Mouse (Mus musculus) spleen, adult 12 weeks (tissue): Measurements from ENCODE around the gene Rdh9.

Experiments
- DNase-seq: peaks from one replicate; pipeline ENCODE4 v3.0.0; 2022; ENCODE audit warnings: low spot score

Rdh9 gene

DNA sequence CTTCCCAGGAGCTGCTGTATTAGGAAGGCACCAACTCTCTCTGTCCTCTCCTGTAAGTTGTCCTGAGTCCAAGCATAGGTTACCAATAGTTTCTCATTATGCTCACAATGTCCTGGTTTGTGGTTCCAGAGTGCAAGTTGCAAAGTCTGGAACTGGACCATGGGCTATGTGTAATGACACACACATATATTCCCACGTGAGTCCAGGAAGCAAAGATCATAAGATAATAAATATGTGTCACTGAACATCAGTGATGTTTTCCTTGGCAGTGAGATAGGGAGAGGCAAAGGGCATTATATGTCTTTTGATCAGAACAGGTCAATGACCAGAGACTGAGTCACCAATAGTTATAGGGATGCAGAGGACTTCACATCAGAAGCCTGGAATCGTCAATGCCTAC, at the start of gene Rdh9:
Gene Rdh9, plus strand, starts transcription at position 376 of the 400 bp plus-strand sequence.
- no peak for DNase-seq

DNA sequence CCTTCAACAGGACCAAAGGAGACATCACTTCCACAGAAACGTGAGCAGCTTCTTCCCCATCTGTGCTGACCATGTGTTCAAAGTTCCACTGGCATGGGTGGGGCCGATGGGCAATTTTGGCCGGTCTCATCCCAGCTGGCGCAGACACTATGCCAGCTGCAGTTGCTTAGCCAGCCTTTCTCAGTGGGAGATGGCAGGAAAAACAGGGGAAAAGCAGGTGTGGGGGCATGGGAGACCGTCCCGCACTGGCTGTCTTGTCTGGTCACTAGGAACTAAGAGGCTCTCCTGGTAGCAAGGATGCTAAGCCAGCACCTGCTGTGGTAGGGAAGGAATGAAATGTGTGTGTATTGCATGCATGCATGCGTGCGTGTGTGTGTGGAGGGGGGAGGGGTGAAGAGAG, 47.7 kb upstream of the Rdh9 start:
- DNase-seq, result no peak

DNA sequence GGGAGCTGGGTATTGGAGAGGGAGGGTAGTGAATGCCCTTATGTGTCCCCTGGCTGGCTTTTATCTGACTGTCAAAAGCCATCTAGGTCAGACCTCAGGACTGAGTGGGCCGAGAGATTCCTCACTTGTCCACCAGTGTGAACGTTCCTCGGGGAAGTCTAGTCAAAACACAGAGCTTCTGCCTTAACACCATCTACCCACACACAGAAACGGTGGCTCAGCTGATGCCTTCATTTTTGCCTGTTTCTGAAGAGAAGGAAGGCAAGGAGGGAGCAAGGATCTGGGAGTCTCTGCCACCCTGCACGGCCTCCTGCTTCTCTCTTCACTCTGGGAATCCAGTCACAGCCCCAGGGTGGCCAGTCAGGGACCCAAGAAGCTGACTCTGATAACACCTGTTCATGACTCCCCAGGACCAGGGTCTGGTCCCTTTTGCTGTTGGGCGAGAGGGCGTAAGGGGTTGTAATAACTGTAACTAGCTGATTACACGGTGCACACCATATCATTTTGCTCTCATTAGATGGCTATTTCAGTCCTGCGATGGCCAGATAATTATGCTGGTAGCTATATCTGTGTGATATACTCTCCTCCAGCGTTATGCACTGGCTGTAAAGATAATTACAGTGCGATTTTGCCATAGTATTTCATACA, 45.8 kb upstream of the Rdh9 start:
- DNase-seq, result no peak

DNA sequence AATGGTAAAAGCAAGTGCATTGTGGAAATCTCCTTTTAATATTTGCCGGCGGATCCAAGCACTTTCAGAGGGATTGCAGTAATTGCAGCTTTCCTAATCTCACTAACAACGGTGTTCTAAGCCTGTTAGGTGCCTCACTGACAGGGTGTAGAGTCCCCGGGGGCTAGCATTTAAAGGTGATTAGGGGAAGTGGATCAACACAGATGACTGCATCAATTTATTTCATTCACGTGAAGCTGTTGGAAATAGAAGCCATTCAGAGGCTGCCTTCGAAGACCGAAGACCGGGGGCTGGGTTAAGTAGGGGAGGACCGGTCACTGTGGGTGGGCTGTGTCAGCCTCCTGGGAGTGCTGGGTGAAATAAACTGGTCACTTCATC, 45.3 kb upstream of the Rdh9 start:
- DNase-seq, result no peak

DNA sequence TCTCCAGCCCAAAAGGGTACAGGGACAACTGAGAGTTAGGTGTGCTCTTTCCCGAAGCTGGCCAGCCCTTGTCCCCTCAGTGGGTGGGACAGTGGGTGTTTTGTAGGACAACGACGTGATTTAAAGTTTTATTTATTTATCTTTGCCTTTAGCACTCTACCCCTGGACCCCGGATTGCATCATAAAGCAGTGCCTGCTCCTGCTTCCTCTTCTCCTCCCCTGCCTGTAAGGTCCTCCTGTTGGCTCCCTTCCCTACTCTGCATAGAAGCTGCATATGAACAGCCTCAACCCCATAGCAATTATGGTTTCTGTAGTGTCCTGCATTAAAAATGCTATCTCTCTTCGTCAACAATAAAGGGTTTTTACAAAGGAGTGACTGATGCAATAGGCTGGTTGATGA, 44.8 kb upstream of the Rdh9 start:
- DNase-seq, result no peak

DNA sequence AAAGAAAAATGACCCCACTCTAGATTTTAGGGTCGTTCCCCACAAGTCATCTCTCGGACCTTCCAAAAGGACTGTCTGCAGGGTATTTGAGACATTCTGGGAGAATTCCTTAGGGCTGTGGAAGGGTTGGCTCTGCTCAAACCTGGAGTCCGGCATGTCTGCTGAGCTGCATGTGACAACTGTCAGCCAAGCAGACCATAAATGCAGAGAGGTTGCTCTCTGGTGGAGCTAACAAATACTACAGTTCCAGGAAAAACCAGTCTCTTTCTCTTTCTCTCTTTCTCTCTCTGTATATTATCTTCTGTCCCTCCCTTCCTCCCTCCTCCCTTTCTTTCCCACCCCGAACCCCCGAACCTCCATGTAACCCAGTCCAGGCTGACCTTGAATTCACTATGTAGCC, 41.8 kb upstream of the Rdh9 start:
- DNase-seq, result no peak

DNA sequence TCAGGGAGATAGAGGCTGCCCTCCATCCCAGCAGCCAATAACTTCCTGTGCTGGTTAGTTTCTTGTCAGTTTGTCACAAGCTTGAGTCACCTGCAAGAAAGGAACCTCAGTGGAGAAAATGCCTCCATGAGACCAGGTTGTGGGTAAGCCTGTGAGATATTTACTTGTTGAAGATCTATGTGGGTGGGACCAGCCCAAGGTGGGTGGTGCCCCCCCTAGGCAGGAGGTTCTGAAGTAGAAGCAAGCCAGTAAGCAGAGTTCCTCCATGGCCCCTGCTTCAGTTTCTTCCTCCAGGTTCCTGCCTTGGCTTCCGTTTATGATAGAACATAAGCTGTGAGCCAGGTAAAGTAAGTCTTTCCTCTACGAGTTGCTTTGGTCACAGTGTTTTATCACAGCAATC, 39.9 kb upstream of the Rdh9 start:
- no peak for DNase-seq

DNA sequence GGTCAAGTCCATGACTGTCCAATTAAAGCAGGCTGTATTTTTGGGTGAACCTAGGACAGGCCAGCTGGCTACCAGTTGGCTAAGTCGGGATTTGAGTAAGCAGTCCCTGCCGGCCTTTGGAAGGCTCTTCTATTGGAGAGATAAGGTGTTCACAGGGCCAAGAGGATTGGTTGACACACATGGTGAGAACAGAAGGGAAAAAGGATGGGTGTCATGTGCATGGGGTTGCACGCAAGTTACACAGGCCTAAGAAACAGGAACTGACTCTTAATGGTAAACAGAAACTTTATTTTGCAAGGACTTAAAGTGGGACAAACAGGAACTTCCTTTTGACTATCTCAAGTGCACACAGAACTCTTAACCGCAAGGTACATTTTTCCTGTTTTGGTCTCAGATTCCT, 39.3 kb upstream of the Rdh9 start:
- DNase-seq, result no peak

GRCm38 (mm10) chr10:127737552-127737951, 38.6 kb upstream of the Rdh9 start:
- DNase-seq, result no peak

GRCm38 (mm10) chr10:127738151-127738882, 37.9 kb upstream of the Rdh9 start:
- DNase-seq, result peak; percentile 27

GRCm38 (mm10) chr10:127739083-127739660, 37.0 kb upstream of the Rdh9 start, which contains the start of gene Zbtb39:
Zbtb39 (plus strand) TSS chr10:127739538.
- peak; percentile 68 for DNase-seq

- DNase-seq, result peak; percentile 21
Measured at GRCm38 (mm10) chr10:127739661-127740161, 36.5 kb upstream of the Rdh9 start.

DNA sequence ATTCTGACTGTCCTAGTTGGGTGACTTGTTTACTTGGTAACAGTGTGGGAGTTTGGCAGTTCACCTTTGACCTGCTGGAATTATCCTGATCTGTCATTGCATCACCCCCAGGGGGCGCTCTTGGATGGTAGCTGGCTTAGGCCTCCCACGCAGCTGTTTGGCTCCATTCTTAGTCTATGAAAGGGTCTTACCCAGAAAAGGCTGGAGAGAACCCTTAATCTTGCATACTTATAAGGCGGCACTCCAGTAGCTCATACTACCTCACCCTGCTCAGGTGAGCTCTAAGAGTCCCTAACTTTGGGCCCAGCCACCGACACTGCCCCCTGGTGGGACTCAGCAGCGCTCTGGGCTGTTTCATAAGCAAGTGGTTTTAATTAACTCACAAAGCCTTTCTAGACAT, 31.5 kb upstream of the Rdh9 start:
- DNase-seq, result peak; percentile 32

GRCm38 (mm10) chr10:127745886-127746285, 30.3 kb upstream of the Rdh9 start:
- DNase-seq, result no peak

GRCm38 (mm10) chr10:127747254-127747653, 28.9 kb upstream of the Rdh9 start:
- no peak for DNase-seq

DNA sequence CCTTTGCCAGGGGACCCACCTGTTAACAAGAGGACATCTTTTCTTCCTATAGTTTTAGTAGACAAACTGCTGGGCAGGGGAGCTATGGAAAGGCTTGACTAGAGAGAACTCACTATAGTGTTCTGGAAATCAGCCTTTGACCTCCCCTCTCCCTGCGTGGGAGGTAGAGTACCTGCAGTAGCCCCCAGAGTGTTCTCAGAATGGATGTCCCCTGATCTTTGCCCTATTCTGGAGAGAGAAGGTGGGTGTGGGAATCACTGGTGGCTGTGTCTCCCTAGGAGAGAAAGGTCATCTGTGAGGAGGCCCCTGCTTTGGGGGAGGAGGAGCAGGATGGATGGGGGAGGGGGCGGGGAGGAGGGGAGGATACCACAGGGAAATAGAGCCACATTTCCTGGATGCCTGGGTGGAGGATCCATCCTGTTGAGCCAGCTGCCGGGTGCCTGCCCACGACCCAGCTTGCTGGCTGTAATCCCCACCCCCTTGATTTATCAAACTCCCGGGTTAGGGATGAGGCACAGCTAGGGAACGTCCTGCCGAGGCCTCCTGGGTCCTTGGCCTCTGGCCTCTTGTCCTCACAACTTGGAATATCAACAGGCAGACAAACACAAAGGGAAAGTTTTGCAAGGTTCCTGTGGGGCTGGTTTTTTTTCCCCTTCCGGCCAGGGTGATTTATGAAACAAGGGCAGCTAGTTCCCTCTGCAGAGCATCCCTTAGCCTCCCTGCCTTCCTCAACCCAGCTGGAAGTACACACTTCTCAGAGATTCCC, 27.2 kb upstream of the Rdh9 start:
- DNase-seq, result no peak

- DNase-seq, result no peak
Measured at GRCm38 (mm10) chr10:127750136-127750777, 25.9 kb upstream of the Rdh9 start.

DNA sequence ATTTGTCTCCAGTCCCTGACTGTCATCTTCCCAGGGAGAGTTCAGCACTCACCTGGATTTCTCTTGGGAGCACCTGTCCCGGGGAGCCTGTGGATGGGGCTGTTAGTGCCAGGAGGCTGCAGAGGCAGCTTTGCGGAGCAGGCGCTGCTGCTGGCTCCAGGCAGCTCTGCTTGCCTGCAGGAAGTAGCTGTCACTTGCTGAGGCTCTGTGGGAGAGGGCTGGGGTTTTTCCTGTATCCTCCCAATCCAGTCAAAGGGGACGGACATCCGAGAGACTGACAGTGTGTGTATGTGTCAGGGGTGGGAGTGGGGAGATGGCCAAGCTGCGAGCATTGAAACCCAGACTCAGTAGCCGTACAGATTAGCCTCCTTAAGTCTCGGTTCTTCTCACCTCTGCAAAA, 24.6 kb upstream of the Rdh9 start, which contains the start of gene Gpr182:
Gene Gpr182, minus strand, starts transcription at position 185 of the 400 bp plus-strand sequence.
- DNase-seq, result no peak

- DNase-seq, result no peak
Measured at GRCm38 (mm10) chr10:127754566-127755166, 21.5 kb upstream of the Rdh9 start.

DNA sequence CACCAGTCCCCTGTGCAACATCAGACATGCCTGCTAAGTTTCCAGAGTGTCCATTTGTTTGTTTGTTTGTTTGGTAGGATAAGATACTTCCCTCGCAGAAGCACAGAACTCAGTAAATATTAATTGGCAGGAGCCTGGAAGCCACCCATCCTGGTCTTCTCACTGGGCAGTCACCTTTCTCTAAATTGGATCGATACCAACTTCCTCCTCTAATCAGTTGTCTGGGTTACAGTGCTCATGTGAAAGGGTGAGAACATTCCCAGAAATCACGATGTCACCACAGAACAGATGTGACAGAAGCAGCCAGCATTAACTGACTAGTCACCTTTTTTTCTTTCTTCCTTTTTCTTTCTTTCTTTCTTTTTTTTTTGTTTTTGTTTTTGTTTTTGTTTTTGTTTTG, 20.9 kb upstream of the Rdh9 start:
- no peak for DNase-seq

- DNase-seq, result no peak
Measured at GRCm38 (mm10) chr10:127755770-127756468, 20.3 kb upstream of the Rdh9 start.
